Mouse (Mus musculus) cerebellum, postnatal 4 days (tissue): Measurements from ENCODE around the gene Tgfa.

ENCODE experiments used
- DNase-seq, 2 experiments: peaks; one replicate each; pipeline ENCODE4 v3.0.0; 2022; ENCODE audit warnings: low spot score in 2 of 2, mixed read lengths in 1 of 2

Tgfa gene

GRCm38 (mm10) chr6:86293301-86293700 lies 98.3 kb downstream of the Tgfa start:
- DNase-seq, result no peak

GRCm38 (mm10) chr6:86295451-86295850 lies 100.4 kb downstream of the Tgfa start:
- DNase-seq, result no peak

GRCm38 (mm10) chr6:86296126-86296525 lies 101.1 kb downstream of the Tgfa start:
- no peak for DNase-seq

- DNase-seq, result no peak
Observed at GRCm38 (mm10) chr6:86296938-86297337, 101.9 kb downstream of the Tgfa start.

GRCm38 (mm10) chr6:86298961-86299360 lies 103.9 kb downstream of the Tgfa start:
- DNase-seq, result no peak

GRCm38 (mm10) chr6:86299381-86299780 lies 104.4 kb downstream of the Tgfa start:
- DNase-seq, result no peak

- no peak for DNase-seq
Observed at GRCm38 (mm10) chr6:86305680-86306079, 110.7 kb downstream of the Tgfa start.

GRCm38 (mm10) chr6:86314011-86314410 lies 119.0 kb downstream of the Tgfa start:
- no peak for DNase-seq

GRCm38 (mm10) chr6:86317066-86317465 lies 122.0 kb downstream of the Tgfa start:
- no peak for DNase-seq

GRCm38 (mm10) chr6:86318855-86319254 lies 123.8 kb downstream of the Tgfa start:
- DNase-seq, result no peak

- DNase-seq, result no peak
Observed at GRCm38 (mm10) chr6:86322031-86322563, 127.1 kb downstream of the Tgfa start.

- DNase-seq, result no peak
Observed at GRCm38 (mm10) chr6:86322991-86323390, 128.0 kb downstream of the Tgfa start.

GRCm38 (mm10) chr6:86324400-86324799 lies 129.4 kb downstream of the Tgfa start:
- DNase-seq, result no peak
